Mouse (Mus musculus) liver, adult 2 months (tissue): Measurements from ENCODE around the gene Castor2. TPM values are rescaled to one million over a fixed set of nuclear protein-coding genes. Genes with fewer than 3 reads are reported as not detected.

ENCODE experiments used
- DNase-seq: peaks from one replicate; pipeline ENCODE4 v3.0.0-alpha.2; 2011; ENCODE audit warnings: low read depth, low spot score; ENCODE audit errors: extremely low read depth
- H3K27ac ChIP-seq: fragments of 200-500 bp; replicated peaks from 2 replicates; pipeline ENCODE4 v1.5.1; 2012; ENCODE audit warnings: low read depth, mild to moderate bottlenecking, control low read depth, inconsistent platforms, low read length; ENCODE audit not compliant: insufficient read depth
- H3K27me3 ChIP-seq: fragments of 200-500 bp; 2 replicates; pipeline ENCODE4 v1.6.1; 2012; ENCODE audit warnings: mild to moderate bottlenecking, moderate library complexity, low read length, inconsistent platforms; ENCODE audit not compliant: control insufficient read depth, insufficient read depth
- H3K36me3 ChIP-seq: fragments of 200-500 bp; 2 replicates; pipeline ENCODE4 v1.6.1; 2012; ENCODE audit warnings: low read length, inconsistent platforms; ENCODE audit not compliant: control insufficient read depth, insufficient read depth
- H3K4me1 ChIP-seq: fragments of 200-500 bp; 2 replicates; pipeline ENCODE4 v1.6.1; 2011; ENCODE audit warnings: low read length; ENCODE audit not compliant: control insufficient read depth, insufficient read depth
- H3K4me3 ChIP-seq: fragments of 200-500 bp; 2 replicates; pipeline ENCODE4 v1.5.1; 2011; ENCODE audit warnings: low read depth, mild to moderate bottlenecking, control low read depth, low read length, moderate library complexity; ENCODE audit not compliant: insufficient read depth
- H3K79me2 ChIP-seq: fragments of 200-500 bp; 2 replicates; pipeline ENCODE4 v1.6.1; 2012; ENCODE audit warnings: inconsistent platforms, mild to moderate bottlenecking, low read length, moderate library complexity; ENCODE audit not compliant: control insufficient read depth, insufficient read depth
- H3K9ac ChIP-seq: fragments of 200-500 bp; 2 replicates; pipeline ENCODE4 v1.6.1; 2012; ENCODE audit warnings: low read depth, mild to moderate bottlenecking, control low read depth, inconsistent platforms, low read length
- CTCF ChIP-seq: fragments of 200-500 bp; IDR thresholded peaks from 2 replicates; pipeline ENCODE4 v1.5.1; 2011; ENCODE audit warnings: low read depth, low read length, control low read depth
- POLR2A ChIP-seq: fragments of 200-500 bp; IDR thresholded peaks from 2 replicates; pipeline ENCODE4 v1.6.1; 2011; ENCODE audit warnings: low read length, control low read depth; ENCODE audit not compliant: insufficient read depth; ENCODE audit errors: extremely low read depth
- WGBS: fragments of 180-500 bp; shearing (Covaris S2); methylation state at CpG from one replicate; pipeline ENCODE4 v1.1.7; 2018; 5-methylcytosine and 5-hydroxymethylcytosine counted together
- polyA plus RNA-seq: library from polyadenylated mRNA; depleted of rRNA; stranded (reverse); fragments of >200 nt; gene quantifications from 2 replicates; pipeline ENCODE4 v1.2.3, GENCODE M21; 2012; rRNA removed
- total RNA-seq: library from RNA; depleted of rRNA; stranded (reverse); fragments of >200 nt; gene quantifications from 2 replicates; pipeline ENCODE4 v1.2.3, GENCODE M21; 2014; rRNA removed

The Castor2 gene
- 0.28 and 0.40 TPM in 2 replicates for total RNA-seq
- polyA plus RNA-seq, result 0.81 and 0.97 TPM in 2 replicates

DNA sequence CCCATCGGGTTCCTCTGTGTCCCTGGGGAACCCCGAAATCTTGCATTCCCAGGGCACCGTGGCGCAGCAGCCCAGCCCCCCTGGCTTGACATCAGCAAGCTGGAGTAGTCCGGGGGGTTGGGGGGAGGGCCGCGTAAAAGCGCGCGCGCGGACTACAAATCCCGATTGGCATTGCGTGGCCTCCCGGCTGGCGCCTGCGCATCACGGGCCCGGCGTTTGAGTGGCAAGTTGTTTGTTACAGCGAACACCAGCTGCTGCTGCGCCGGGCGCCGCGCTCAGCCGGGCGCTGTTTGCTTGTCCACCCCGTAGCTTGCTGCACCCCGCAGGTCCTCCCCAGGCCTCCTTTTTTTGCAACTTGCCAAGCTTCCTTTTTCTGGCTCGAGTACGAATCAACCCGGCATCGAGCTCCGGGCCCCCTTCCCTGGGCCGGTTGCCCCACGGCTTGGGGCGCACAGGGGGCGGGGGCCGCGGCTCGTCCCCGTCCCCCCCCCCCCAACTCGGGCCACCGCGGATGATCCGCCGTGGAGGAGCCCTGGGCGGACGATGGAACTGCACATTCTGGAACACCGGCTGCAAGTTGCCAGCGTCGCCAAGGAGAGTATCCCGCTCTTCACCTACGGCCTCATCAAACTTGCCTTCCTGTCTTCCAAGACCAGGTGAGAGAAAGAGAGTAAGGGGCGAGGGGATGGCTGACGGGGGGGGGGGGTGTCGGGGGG, at the start of gene Castor2:
TSS of gene Castor2 (plus strand) at position 216 of the 716 bp plus-strand sequence.
- Histone ChIP-seq H3K4me3 (peak within 1 kb of the TSS; percentile 66), H3K36me3 (no peaks in the 10 kb centered on the region), H3K79me2 (no peaks in the 10 kb centered on the region), H3K4me1 (peaks cover 5% of the 10 kb centered on the region; the same call in 1 of the 2 replicates), H3K9ac (peak within 1 kb of the TSS; percentile 69), H3K27ac (peak within 1 kb of the TSS; percentile 20), H3K27me3 (no peaks in the 10 kb centered on the region)
- WGBS, result 0% methylated on average over 53 of the region's 58 CpGs
- DNase-seq, result peak; percentile 79
- TF ChIP-seq POLR2A, result peak; percentile 31; the same call in 1 of the 2 replicates
- no peak for TF ChIP-seq CTCF

DNA sequence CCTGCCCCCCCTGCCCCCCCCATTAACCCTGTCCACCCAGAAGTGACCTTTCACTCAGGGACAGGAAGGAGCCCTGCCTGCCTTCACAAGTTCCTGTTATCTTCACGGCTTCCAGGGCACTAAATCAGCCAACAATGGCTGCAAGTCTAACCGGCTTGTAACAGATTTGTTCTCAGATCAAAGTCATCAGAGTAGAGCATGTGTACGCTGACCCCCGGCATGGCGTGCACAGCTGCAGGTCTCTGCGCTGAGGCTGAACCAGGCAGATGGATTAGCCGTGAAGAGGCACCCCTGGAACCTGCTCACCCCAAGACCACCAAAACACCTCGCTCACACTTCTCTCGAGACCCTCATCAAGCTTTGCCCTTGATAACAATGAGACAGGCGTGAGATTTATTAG, 48.8 kb upstream of the Castor2 start:
- no peaks in the 10 kb centered on the region for H3K4me1 ChIP-seq

GRCm38 (mm10) chr5:134052614-134053013, 46.9 kb upstream of the Castor2 start:
- Histone ChIP-seq H3K36me3 (no peaks in the 10 kb centered on the region), H3K9ac (no peak overlapping the region), H3K79me2 (no peaks in the 10 kb centered on the region), H3K4me1 (no peaks in the 10 kb centered on the region), H3K27ac (no peak overlapping the region), H3K4me3 (no peak overlapping the region), H3K27me3 (no peaks in the 10 kb centered on the region)
- whole genome bisulfite sequencing, result 87% methylated on average over 4 of the region's 4 CpGs
- no peak for DNase-seq
- TF ChIP-seq POLR2A, result no peak
- TF ChIP-seq CTCF, result peak; percentile 14; the same call in 1 of the 2 replicates

More for the DNA sequence above, 48.8 kb upstream of the Castor2 start:
- no peak for DNase-seq
- no peak for TF ChIP-seq CTCF
- no peak for TF ChIP-seq POLR2A
- H3K36me3 ChIP-seq, result no peaks in the 10 kb centered on the region
- H3K27me3 ChIP-seq, result no peaks in the 10 kb centered on the region
- H3K4me3 ChIP-seq, result no peak overlapping the region
- no peak overlapping the region for H3K27ac ChIP-seq
- no peak overlapping the region for H3K9ac ChIP-seq
- H3K79me2 ChIP-seq, result no peaks in the 10 kb centered on the region
- whole genome bisulfite sequencing, result 26% methylated on average over 10 of the region's 10 CpGs

- Histone ChIP-seq H3K27me3 (no peaks in the 10 kb centered on the region), H3K79me2 (no peaks in the 10 kb centered on the region), H3K36me3 (no peaks in the 10 kb centered on the region), H3K27ac (no peak overlapping the region), H3K4me3 (no peak overlapping the region), H3K9ac (no peak overlapping the region), H3K4me1 (no peaks in the 10 kb centered on the region)
- WGBS, result 84% methylated on average over 4 of the region's 4 CpGs
- TF ChIP-seq CTCF (no peak), POLR2A (no peak)
- DNase-seq, result no peak
Observed at GRCm38 (mm10) chr5:134054496-134054895, 45.0 kb upstream of the Castor2 start.

GRCm38 (mm10) chr5:134058793-134059352, 40.6 kb upstream of the Castor2 start:
- Histone ChIP-seq H3K27ac (no peak overlapping the region), H3K4me1 (no peaks in the 10 kb centered on the region), H3K27me3 (no peaks in the 10 kb centered on the region), H3K9ac (no peak overlapping the region), H3K79me2 (no peaks in the 10 kb centered on the region), H3K4me3 (no peak overlapping the region), H3K36me3 (no peaks in the 10 kb centered on the region)
- 55% methylated on average over 13 of the region's 13 CpGs for WGBS
- no peak for DNase-seq
- no peak for TF ChIP-seq CTCF
- no peak for TF ChIP-seq POLR2A
